Mouse (Mus musculus) liver, embryonic 16.5 days (tissue): ENCODE measurements at regions not wholly inside any gene's neighbourhood (a gene's known extent, or its start where the extent isn't known, plus 50 kb on each side); places are given as distances from the start of the nearest gene placed in this dataset.

Source experiments
- ATAC-seq: fragments of 200-750 bp; cut with Nextera tagmentation; 2 replicates; pipeline ENCODE4 v1.8.0; 2017; ENCODE audit warnings: low read depth, mild to moderate bottlenecking, moderate number of reproducible peaks, moderate library complexity
- H3K27ac ChIP-seq: fragments of 300-500 bp; sonication (generic); 2 replicates; pipeline ENCODE4 v1.5.1; 2014; ENCODE audit warnings: mild to moderate bottlenecking, low read length
- H3K27me3 ChIP-seq: fragments of 300-500 bp; sonication (generic); 2 replicates; pipeline ENCODE4 v1.6.1; 2014; ENCODE audit warnings: low read depth, low read length, mixed read lengths; ENCODE audit not compliant: control insufficient read depth, insufficient read depth
- H3K36me3 ChIP-seq: fragments of 300-500 bp; sonication (generic); 2 replicates; pipeline ENCODE4 v1.6.1; 2014; ENCODE audit warnings: mild to moderate bottlenecking; ENCODE audit not compliant: control insufficient read depth, insufficient read depth
- H3K4me1 ChIP-seq: fragments of 300-500 bp; sonication (generic); 2 replicates; pipeline ENCODE4 v1.6.1; 2014; ENCODE audit warnings: low read depth, low read length, mixed read lengths; ENCODE audit not compliant: control insufficient read depth
- H3K4me2 ChIP-seq: fragments of 300-500 bp; sonication (generic); 2 replicates; pipeline ENCODE4 v1.6.1; 2014; ENCODE audit warnings: low read depth, low read length, mixed read lengths
- H3K4me3 ChIP-seq: fragments of 300-500 bp; sonication (generic); 2 replicates; pipeline ENCODE4 v1.5.1; 2014; ENCODE audit warnings: low read depth, mild to moderate bottlenecking, low read length
- H3K9ac ChIP-seq: fragments of 300-500 bp; sonication (generic); 2 replicates; pipeline ENCODE4 v1.6.1; 2014; ENCODE audit warnings: low read depth, low read length
- H3K9me3 ChIP-seq: fragments of 300-500 bp; sonication (generic); replicated peaks from 2 replicates; pipeline ENCODE4 v1.6.1; 2016; ENCODE audit warnings: low read length; ENCODE audit not compliant: control insufficient read depth
- WGBS: fragments of 180-500 bp; shearing (Covaris S2); extraction: QIAGEN DNeasy Blood & Tissue Kit; methylation state at CpG from one replicate; pipeline ENCODE4 v1.1.7; 2014; ENCODE audit not compliant: insufficient replicate concordance; 5-methylcytosine and 5-hydroxymethylcytosine counted together

DNA sequence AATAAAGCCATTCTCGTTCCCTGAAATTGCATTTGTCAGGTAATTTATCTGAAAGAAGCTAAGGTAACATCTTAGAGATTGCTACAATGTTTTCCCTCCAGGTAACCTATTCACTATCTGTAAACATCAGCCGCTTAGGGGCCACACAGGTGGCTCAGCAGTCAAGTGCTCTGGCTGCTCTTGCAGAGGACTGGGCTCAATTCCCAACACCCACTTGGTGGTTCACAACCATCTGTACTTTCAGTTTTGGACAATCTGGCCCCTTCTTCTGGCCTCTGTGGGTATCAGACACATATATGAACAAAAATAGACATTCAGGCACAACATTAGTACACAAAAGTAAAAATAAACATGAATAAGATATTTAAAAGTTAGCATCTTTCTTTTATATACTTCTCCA lies 596.4 kb downstream of the Hace1 start:
- WGBS = 43% methylated on average over 2 of the region's 2 CpGs
- H3K27me3 ChIP-seq = no peaks in the 10 kb centered on the region
- H3K4me2 ChIP-seq = no peak overlapping the region
- H3K36me3 ChIP-seq = no peaks in the 10 kb centered on the region
- H3K4me1 ChIP-seq = no peaks in the 10 kb centered on the region
- ATAC-seq = no peak
- no peak overlapping the region for H3K9ac ChIP-seq
- H3K9me3 ChIP-seq = no peaks in the 10 kb centered on the region
- H3K4me3 ChIP-seq = no peak overlapping the region
- no peak overlapping the region for H3K27ac ChIP-seq

DNA sequence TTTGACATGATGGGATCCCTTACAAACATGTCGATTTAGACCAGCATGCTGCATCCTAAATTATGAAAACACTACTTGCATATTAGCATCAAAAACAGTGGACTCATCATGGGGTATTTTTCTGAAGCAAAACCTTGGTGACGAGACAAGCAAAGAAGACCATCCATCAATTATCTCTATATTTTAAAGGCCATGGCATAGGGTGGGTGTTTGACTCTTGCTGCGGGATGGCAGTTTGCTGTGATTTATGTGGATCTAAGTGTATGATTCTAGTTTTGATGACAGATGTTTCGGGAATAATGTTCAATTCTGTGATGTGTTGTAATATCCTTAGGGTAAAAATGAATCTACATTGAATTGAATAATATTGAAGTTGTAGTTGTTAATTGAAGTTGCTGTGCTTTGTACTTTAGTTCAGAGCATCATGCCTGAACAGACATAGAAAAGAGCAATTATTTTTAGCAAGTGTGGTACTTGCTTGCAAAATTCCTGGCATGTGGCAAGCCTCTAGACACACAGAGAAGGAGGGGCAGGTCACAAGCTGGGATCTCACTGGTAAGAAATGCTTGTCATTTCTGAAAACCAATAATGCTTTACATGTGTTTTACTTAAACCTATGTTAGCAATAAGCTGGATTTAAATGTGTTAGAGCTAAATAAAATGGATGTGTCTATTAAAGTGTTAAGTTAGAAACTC lies 608.3 kb downstream of the Hace1 start:
- WGBS = 55% methylated on average over 4 of the region's 4 CpGs
- no peaks in the 10 kb centered on the region for H3K36me3 ChIP-seq
- H3K9ac ChIP-seq = no peak overlapping the region
- H3K4me2 ChIP-seq = no peak overlapping the region
- no peaks in the 10 kb centered on the region for H3K4me1 ChIP-seq
- H3K9me3 ChIP-seq = no peaks in the 10 kb centered on the region
- no peaks in the 10 kb centered on the region for H3K27me3 ChIP-seq
- no peak overlapping the region for H3K4me3 ChIP-seq
- H3K27ac ChIP-seq = no peak overlapping the region
- ATAC-seq = no peak

DNA sequence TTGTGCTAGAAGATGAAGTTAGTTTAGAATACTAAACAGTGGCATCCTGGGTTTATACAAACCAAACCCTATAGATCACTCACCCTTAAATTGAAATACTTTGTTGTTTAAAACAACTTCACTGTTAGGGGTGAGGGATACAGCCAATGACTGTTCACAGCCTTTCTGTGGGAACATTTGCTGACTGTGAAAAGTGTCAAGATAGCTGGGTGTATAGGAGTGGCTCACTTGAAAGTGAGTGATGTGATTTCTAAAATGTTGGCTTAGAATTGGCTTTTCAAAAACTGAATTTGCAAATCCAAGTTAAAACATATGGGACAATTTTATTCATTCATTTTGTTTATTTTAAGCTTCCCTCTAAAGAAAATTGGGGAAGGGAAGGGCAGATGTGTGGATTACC lies 616.5 kb downstream of the Hace1 start:
- Histone ChIP-seq H3K9ac (no peak overlapping the region), H3K4me2 (no peak overlapping the region), H3K9me3 (no peaks in the 10 kb centered on the region), H3K27ac (no peak overlapping the region), H3K27me3 (no peaks in the 10 kb centered on the region), H3K36me3 (no peaks in the 10 kb centered on the region), H3K4me3 (no peak overlapping the region), H3K4me1 (no peaks in the 10 kb centered on the region)
- ATAC-seq = no peak

DNA sequence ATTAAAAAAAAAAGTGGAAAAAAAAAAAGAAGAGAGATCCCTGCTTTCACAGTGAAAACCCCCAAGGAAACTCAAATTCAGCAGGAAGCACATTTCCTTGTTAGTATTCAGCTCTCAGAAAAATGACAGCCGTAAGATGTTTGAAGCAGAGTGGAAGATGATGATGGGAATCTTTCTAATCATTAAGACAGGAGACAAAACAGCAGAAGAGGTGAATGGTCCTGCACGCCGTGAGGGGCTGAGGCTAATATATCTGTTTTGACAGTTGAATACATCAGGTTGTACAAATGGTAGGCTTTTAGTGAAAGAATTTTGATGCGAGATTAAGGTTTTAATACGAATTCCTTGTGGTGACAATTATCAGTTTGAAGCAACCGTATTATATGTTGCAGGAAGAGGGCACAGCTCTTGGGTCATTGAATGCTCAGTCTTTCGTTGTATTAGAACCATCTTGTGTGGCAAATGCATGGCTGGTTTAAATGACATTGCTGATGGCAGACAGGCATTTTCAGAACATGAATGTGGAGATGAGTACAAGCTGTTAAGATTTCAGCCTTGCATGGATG lies 649.3 kb downstream of the Hace1 start:
- Histone ChIP-seq H3K4me3 (no peak overlapping the region), H3K36me3 (no peaks in the 10 kb centered on the region)
- 56% methylated on average over 7 of the region's 7 CpGs for WGBS

DNA sequence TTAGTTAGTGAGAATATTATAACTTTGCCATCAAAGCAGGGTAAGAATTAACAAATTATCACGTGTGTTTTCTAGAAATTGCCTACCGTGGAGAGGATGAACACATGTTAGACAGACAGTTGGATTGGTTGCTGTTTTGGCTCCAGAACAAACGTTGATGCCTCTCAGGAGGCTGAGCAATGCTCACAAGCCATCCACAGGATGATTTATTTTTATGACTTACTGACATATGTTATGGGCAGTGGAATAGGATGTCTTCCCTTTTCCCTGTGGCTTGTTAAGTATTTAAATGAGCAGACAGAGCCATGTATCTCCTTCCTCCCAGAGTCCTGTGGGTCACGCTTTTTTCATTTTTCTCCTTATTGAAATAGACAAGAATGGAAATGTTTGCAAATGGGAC lies 652.0 kb downstream of the Hace1 start:
- Histone ChIP-seq H3K27ac (no peak overlapping the region), H3K36me3 (no peaks in the 10 kb centered on the region), H3K4me2 (no peak overlapping the region), H3K27me3 (no peaks in the 10 kb centered on the region), H3K9me3 (no peaks in the 10 kb centered on the region), H3K4me1 (no peaks in the 10 kb centered on the region), H3K4me3 (no peak overlapping the region), H3K9ac (no peak overlapping the region)
- no peak for ATAC-seq
- 38% methylated on average over 4 of the region's 4 CpGs for WGBS

More for the DNA sequence above, 649.3 kb downstream of the Hace1 start:
- H3K4me2 ChIP-seq = no peak overlapping the region
- H3K9me3 ChIP-seq = no peaks in the 10 kb centered on the region
- H3K27ac ChIP-seq = no peak overlapping the region
- H3K4me1 ChIP-seq = no peaks in the 10 kb centered on the region
- no peak for ATAC-seq
- no peak overlapping the region for H3K9ac ChIP-seq
- H3K27me3 ChIP-seq = no peaks in the 10 kb centered on the region

DNA sequence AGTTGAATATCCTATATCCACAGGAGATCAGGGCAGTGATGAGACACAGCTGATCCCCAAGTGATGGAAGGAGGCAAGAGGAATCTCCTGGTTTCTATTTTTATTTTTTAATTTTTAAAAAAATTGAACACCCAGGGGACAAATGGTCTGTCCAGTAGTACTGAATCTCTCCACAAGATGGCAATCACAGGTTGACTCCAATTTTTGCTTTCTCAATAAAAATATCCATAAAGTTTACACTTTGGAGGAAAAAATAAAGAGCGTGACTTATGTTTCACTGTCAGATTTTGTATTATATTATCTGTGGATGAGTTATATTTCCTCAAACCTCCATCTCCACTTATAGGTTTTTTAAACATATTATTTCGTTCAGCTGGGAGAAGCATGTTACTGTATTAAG lies 658.0 kb downstream of the Hace1 start:
- no peak for ATAC-seq
- no peak overlapping the region for H3K4me3 ChIP-seq
- no peaks in the 10 kb centered on the region for H3K36me3 ChIP-seq
- H3K27ac ChIP-seq = no peak overlapping the region
- H3K27me3 ChIP-seq = no peaks in the 10 kb centered on the region
- H3K9me3 ChIP-seq = no peaks in the 10 kb centered on the region
- no peak overlapping the region for H3K9ac ChIP-seq
- H3K4me2 ChIP-seq = no peak overlapping the region
- 35% methylated on average over 2 of the region's 2 CpGs for WGBS
- no peaks in the 10 kb centered on the region for H3K4me1 ChIP-seq

DNA sequence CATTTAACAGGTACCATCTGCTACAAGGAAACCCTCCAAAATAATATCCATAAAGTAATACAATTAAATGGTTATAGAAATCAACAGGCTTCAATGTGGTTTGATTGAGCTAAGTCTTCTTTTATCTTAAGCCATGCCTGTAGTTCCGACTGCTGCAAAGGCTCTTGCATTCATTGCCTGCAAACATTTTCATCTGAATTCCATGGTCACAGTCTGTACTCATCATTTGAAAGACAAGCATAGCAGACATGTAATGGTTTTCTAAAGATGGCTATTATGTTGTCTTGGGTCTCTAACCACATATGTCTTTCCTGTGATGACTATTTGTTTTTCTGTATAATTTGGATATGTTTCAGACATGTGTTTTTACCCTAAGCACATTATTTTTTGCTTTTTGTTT lies 677.9 kb downstream of the Hace1 start:
- H3K9ac ChIP-seq = no peak overlapping the region
- no peaks in the 10 kb centered on the region for H3K36me3 ChIP-seq
- no peaks in the 10 kb centered on the region for H3K9me3 ChIP-seq
- H3K4me3 ChIP-seq = no peak overlapping the region
- no peak overlapping the region for H3K27ac ChIP-seq
- H3K27me3 ChIP-seq = no peaks in the 10 kb centered on the region
- no peak overlapping the region for H3K4me2 ChIP-seq
- H3K4me1 ChIP-seq = no peaks in the 10 kb centered on the region
- WGBS = 60% methylated on average over 1 of the region's 1 CpGs
- no peak for ATAC-seq

DNA sequence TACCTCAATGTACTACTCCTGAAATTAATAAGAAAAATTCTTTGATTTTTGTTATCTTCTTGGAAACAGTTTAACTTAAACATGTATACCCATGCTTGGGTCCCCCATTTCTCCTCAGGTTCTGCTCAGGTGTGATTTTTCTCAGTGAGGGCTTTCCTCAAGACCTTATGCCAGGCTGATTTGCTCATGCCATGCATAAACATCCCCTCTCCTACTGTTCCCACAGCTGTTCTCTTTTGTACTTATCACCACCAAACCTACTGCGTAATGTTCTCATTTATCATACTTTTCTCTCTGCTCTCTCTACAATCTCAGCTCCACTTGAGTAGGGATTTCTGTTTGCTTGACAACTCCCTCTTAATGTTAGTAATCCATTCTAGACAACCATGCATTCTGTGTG lies 692.1 kb downstream of the Hace1 start:
- Histone ChIP-seq H3K36me3 (no peaks in the 10 kb centered on the region), H3K9ac (no peak overlapping the region), H3K27me3 (no peaks in the 10 kb centered on the region), H3K4me2 (no peak overlapping the region), H3K4me1 (no peaks in the 10 kb centered on the region), H3K9me3 (no peaks in the 10 kb centered on the region), H3K4me3 (no peak overlapping the region), H3K27ac (no peak overlapping the region)
- WGBS = 68% methylated on average over 1 of the region's 1 CpGs
- no peak for ATAC-seq

DNA sequence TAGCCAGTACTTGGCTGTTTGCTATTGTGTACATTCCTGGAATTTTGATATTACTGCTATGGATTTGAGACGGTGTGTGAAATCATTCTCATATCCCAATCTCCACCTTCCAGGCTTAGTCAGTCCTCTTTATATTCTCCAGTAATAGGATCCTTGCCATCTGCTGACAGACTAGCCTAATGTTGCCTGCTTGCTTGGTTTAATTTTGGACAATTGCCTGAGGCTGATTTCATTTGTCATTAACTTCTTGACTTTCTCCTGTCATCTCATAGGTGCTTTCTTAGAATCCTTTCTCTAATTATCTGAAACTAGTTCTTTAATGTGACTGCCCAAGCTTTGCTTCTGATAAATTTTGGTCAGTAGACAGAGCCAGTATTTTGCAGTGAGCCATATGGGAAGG lies 696.2 kb downstream of the Hace1 start:
- Histone ChIP-seq H3K9me3 (no peaks in the 10 kb centered on the region), H3K4me2 (no peak overlapping the region), H3K4me1 (no peaks in the 10 kb centered on the region), H3K4me3 (no peak overlapping the region), H3K27me3 (no peaks in the 10 kb centered on the region), H3K9ac (no peak overlapping the region), H3K27ac (no peak overlapping the region), H3K36me3 (no peaks in the 10 kb centered on the region)
- WGBS = 62% methylated on average over 1 of the region's 1 CpGs
- ATAC-seq = no peak
